Mouse (Mus musculus): ENCODE data around the gene Ssr1.

Gene Ssr1

DNA sequence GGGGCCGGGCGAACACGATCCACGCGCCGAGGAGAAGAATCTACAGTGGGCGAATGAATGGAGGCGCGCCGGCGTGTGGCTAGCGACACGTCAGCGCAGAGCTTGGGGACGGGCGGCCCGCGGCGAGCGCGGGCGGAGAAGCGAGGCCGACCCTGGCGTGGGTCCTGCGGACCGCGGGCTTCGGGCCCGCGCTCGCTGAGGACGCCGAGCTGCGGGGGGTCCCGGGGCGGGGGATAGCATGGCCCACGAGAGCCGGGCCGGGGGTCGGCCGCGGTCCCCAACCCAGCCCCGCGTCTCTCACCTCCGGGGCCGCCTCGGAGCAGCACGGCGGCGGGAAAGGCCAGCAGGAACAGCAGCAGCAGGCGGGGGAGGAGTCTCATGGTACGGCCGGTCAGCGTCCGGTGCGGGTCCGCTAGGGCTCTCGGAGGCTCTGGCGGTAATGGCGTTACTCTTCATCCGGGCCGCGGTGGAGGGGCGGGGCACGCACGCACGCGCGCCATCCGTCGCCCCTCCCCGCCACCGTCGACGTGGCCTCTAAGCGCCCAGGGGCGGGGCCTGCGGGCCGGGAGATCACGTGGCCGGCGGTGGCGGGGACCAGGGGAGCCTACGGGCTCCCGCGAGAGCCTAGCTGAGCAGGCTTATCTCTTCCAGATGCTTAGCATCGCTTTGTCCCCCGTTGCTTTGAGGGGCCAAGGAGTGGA, at the start of gene Ssr1:
Gene Ssr1 (minus strand): TSS at position 514 of the 701 bp plus-strand sequence.
- DNase-seq (ENCODE audit: low read depth) = peak; percentile 96

DNA sequence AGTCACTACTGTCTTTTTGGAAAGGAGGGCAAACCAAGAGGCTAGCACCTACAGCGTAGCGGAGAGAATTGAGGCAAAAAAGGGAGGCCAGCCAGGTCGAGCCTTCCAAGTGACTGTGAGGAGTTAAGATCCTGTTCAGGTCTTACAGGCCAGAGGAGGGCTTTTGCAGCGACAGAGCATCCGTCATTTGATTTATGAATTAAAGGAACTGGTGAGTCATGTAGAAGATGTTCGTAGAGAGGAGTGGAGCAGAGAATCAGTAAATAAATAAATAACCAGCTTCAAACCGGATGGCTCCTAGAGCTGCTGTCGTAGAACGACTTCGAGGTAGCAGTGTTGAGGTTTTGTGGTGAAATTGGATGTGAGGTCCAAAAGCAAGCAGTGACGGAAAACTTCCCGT, 43.8 kb upstream of the Ssr1 start:
- DNase-seq (ENCODE audit: low read depth) = peak; percentile 30

DNA sequence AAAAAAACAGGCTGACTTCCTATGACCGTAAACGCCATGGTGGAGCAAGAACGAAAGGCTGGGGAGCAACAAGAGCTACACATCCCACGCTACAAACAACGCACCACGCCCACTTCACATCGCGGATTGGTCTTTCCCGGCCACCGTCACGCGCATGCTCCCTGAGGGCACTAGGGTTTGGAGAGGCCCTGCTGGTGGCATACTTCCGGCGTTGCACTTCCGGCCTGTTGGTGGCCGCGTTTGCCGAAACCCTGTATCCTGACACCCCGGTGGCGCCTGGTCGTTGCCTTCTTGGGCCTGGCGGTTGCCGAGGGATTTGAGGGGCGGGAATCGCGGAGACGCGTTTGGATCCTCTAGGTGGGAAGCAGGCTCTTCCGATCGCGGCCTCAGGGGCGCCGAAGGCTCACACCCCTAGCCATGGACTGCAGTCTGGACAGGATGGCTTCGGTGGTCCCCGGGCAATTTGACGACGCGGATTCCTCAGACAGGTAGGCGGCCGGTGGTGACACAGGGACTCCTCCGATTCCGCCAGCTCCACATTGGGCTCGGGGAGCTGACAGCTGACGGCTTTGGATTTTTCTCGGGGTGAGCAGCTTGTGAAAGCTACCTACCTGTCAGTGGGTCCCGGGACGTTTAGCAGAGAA, 43.1 kb upstream of the Ssr1 start, which contains the start of gene Cage1:
Gene Cage1 (minus strand): TSS at position 26 of the 644 bp plus-strand sequence.
- DNase-seq (ENCODE audit: low read depth) = peak; percentile 97

- DNase-seq (ENCODE audit: low read depth) = peak; percentile 14
Measured at GRCm38 (mm10) chr13:38036343-38037043, 42.5 kb upstream of the Ssr1 start, which contains the start of gene Riok1. Gene Riok1, plus strand, starts transcription at chr13:38036995.

DNA sequence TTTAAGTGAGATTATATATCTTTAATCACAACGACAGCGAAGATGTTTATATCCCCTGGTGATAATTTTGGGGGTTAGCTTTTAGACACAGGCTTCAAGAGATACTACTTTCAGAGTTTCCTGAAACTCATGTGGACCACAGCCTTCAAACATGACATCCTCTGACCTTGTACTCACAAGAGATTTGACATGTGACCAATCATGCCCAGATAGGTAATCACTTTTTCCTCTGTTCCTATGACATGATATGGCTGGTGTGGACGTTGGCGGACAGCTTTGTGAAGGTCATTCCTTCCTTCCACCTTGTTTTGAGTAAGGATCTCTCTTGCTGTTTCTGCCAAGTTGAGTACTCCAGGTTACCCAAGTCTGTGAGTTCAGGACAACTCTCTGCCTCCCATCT, 34.4 kb upstream of the Ssr1 start:
- no peak for DNase-seq (ENCODE audit: low read depth)

DNA sequence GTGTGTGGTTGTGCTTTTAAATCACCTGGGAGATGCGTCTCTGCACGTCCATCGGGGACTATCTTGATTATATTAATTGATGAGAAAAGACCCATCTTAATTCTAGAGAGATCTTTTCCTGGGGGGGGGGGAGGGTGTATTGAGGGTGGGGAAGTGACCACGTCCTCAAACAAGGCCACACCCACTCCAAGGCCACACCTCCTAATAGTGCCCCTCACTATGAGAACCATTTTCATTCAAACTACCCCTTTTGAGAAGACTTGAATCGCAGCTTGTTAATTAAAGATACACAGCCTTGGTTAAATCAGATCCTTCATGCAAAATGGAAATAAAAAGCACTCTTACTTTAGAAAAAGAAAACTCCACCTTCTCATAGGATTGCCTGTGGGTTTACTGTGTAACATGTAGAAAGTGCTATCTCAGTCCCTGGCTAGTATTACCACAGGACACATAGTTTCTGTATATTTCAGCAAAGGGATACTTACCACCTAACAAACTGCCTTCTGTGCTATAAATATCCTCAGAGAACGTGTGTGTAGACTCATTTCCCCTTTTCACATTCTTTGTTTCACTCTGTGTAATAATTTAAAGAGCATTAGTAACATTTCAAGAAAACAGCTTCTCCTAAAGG, 33.7 kb upstream of the Ssr1 start:
- no peak for DNase-seq (ENCODE audit: low read depth)

DNA sequence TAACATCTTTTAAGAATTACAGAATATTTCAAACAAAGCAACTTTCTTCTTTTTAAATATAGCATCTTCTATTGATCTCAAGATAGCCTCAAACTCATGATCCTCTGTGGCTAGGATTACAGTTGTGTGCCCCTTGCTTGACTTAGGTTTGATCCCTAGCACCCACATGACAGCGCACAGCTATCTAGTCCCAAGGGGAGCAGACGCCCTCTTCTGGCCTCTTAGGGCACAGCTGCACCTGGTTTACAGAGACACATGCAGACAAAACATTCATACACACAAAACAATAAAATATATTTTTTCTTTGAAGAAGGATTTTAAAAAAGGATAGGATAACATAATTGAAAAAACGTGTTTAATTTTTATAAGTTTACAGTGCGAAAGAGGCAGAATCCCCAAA, 31.9 kb upstream of the Ssr1 start:
- peak; percentile 40 for DNase-seq (ENCODE audit: low read depth)

GRCm38 (mm10) chr13:38018791-38019190, 24.8 kb upstream of the Ssr1 start:
- no peak for DNase-seq (ENCODE audit: low read depth)

- DNase-seq (ENCODE audit: low read depth) = no peak
Measured at GRCm38 (mm10) chr13:38015591-38015990, 21.6 kb upstream of the Ssr1 start.

DNA sequence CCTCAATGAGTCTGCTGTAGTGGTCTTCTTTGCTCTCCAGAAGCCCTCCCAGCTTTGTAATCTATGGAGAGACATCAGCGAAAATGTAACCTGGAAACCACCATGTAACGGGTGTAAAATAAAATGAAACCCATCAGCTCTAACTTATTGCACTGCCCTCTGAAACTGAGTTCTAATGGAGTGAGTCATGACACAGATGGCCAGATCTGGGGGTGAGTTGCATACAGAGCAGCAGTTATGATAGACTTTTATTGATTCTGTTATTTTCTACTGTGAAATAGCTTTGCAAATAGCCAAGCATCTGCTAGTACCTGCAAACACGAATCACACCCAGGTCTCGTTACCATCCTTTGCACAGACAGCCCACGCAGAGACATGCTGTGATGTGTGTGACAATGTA, 18.4 kb upstream of the Ssr1 start:
- DNase-seq (ENCODE audit: low read depth) = peak; percentile 74

- no peak for DNase-seq (ENCODE audit: low read depth)
Measured at GRCm38 (mm10) chr13:38010444-38010910, 16.5 kb upstream of the Ssr1 start.

DNA sequence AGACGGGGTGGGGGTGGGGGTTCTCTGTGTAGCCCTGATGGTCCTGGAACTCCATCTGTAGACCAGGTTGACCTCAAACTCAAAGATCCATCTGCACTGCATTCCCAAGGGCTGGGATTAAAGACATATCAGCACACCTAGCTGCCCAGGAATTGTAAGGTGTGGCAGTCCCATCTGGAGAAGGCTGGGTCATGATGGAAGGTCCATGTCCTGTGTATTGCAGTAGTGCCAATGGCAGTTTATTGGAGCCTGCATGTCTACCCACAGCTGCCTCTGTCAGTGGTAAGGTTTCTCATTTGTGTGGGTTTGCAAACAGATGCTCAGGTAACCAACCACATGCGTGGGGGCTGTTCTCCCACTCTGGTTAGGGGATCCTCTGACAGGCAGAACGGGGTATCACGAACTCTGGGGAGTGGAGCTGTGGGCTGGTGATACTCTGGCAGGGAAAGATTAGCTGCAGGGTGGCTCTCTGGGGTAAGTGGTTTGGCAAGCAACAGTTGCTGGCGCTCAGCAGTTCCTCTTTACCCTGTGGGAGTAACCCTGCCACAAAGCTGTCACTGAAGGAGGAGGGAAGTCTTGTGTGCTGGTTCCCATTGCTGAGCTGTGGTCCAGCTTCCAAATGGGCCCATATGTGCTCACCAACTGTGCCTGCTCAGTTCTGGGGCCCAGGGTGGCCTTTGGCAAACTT, 15.8 kb upstream of the Ssr1 start:
- DNase-seq (ENCODE audit: low read depth) = no peak

- no peak for DNase-seq (ENCODE audit: low read depth)
Measured at GRCm38 (mm10) chr13:38007972-38008371, 14.0 kb upstream of the Ssr1 start.

DNA sequence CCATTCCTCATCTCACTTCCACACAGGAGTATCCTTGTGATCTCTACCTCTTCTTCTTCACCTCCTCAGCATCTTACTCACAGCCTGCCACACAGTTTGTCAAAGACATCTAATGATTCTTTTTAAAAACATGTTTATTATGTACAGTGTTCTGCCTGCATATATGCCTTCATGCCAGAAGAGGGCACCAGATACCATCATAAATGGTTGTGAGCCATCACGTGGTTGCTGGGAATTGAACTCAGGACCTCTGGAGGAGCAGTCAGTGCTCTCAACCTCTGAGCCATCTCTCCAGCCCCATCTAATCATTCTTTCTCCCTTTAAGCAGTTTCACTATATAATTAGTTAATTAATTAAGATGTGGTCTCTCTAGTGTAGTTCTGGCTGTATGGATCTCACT, 8.4 kb upstream of the Ssr1 start:
- peak; percentile 5 for DNase-seq (ENCODE audit: low read depth)

DNA sequence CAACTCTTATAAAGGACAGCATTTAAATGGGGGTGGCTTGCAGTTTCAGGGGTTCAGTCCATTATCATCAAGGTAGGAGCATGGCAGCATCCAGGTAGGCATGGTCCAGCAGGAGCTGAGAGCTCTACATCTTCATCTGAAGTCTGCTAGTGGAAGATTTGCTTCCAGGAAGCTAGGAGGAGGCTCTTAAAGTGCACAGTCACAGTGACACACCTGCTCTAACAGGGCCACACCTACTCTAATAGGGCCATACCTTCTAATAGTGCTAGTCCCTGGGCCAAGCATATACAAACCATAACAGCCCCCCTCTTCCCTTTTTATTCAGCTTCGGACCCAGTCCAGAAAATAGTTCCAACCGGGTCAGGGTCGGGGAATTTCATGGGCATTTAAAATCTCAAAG, 5.7 kb upstream of the Ssr1 start:
- DNase-seq (ENCODE audit: low read depth) = no peak

DNA sequence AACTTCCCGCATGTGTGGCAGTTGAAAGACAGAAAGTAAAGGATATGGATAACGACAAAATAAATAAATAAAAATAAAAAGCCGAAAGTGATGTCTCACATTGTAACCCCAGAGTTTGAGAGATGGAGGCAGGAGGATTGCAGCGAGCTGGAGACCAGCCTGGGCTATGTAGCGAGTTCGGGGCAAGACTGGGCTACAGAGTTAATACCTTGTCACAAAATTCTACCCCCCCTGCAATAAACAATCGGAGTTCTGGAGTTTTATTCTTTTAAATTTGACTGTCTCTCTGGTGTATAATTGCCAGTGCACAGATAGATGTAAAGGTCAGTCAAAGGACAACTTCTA, 360 bp upstream of the Ssr1 start:
- DNase-seq (ENCODE audit: low read depth) = no peak

- DNase-seq (ENCODE audit: low read depth) = no peak
Measured at GRCm38 (mm10) chr13:37993376-37993703, 677 bp downstream of the Ssr1 start.

GRCm38 (mm10) chr13:37992638-37993371, 1.2 kb downstream of the Ssr1 start:
- DNase-seq (ENCODE audit: low read depth) = peak; percentile 25

GRCm38 (mm10) chr13:37989701-37990100, 4.3 kb downstream of the Ssr1 start:
- DNase-seq (ENCODE audit: low read depth) = no peak

DNA sequence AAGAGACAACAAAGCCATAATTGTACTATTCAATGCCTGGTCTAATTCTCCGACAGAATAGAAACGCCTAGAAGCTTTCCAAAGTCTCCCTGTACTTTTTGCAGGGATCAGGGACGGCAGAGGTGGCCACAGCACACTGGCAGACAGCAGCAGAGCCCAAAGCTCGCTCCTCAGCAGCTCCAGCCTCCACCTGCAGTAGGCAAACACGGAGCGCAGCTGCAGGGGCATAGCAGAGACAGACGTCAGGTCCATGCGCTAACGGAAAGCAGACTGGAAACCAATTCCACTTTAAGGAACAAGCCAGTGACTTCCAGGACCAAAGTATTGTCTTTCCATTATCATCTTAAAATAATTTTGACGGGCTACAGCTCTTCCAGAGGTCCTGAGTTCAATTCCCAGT, 7.9 kb downstream of the Ssr1 start:
- DNase-seq (ENCODE audit: low read depth) = no peak

DNA sequence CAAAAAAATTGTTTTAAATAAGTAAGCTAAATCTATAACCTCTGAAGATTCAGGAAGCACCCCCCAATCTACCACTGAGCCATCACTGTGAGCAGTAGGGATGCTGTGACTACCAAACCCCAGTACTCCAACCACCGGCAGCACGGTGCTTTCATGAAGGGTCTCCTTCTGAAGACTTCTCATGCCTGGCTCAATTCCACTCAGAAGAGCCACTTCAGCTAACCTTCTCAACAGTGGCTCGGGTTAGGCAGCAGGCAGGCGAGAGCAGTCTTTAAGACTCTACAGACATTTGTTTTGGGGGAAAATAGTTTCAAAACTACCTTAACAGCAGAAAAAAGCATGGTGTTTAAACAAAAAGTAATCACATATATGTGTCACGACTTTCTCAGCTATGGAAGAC, 13.0 kb downstream of the Ssr1 start:
- DNase-seq (ENCODE audit: low read depth) = no peak
